Mouse (Mus musculus) naive thymus-derived CD4-positive, alpha-beta T cell, adult 2 months (primary cell): ENCODE measurements around the gene Caskin1.

Source experiments
- DNase-seq: peaks from one replicate; pipeline ENCODE4 v3.0.0-alpha.2; 2011; ENCODE audit warnings: low read depth

The Caskin1 gene

DNA sequence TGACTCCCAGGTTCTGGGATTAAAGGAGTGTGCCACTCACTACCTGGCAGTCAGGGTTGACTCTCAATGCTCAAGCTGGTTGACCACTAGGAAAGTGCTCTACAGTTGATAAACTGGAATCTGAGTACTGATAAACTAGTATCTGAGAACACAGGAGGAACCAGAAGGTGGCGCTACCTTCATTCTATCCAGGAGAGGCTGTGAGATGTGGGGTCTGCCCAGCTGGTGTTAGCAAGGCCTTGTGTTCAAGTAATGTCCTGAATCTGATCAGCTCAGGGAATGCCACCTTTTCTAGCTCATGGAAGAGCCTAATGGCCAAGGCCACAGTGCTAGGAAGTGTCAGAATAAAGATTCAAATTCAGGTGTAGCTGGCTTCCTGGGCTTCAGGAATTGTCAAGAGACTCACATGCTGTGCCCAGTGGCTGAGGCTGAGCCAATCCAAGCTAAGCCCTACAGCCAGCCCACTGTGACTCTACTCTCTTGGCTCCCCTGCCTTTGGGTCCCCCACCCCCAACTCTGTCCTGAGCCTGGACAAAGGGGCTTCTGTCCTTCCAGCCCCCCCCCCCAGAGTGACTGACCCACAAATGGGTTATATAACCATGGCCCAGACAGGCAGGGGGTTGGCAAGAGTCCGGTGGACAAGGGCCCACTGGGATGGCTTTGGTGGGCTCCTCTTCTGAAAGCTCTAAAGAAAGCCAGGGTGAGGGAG is 6.4 kb downstream of the Caskin1 start:
- DNase-seq = peak; percentile 71

DNA sequence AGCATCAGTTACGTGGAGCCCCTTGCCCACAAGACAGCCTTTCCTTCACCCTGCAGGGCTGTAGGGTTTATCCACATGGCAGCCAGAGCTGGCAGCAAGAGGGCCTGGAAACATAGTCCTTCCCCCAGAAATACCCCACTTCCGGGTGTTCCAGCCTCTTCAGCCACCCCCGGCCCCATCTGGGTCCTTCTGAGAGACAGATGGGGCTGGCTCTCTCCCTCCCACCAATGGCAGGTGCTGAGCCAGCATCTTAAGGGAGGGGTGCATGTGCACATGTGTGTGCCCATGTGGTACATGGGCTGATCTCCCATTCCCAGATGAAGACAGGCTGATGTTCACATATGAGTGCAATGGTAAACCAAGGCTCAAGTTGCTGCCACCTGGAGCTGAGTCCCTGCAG is 7.0 kb downstream of the Caskin1 start:
- DNase-seq = no peak

DNA sequence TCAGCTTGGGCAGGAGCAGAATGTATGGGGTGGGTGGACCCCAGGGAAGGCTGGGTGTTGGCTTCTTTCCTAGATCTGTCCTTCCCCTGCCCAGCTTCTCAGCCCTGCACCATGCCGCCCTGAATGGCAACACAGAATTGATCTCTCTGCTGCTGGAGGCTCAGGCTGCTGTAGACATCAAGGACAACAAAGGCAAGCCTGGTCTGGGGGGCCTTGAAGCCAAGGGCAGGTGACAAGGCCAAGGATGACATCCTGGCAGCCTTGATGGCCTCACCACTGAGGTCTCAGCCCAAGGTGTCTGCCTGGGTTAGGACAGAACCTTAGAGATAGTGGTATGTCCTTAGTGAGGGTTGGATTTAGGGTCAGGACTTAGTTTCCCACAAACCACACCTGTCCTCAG is 7.6 kb downstream of the Caskin1 start:
- no peak for DNase-seq

DNA sequence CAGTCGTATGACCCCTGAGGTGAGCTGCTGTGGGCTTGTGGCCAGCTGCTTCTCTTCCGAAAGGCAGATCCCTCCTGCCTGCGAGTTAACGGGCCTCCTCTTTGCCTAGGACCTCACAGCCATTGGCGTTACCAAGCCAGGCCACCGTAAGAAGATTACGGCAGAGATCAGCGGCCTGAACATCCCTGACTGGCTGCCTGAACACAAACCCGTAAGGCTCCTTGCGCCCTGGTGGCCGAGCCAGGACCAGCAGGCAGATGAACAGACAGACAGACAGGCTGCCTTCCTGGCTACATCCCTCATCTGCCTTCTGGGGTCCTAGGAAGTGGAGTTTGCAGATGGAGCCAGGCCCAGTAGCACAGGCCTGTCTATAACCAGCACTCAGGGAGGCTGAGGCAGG is 13.8 kb downstream of the Caskin1 start:
- DNase-seq = no peak

DNA sequence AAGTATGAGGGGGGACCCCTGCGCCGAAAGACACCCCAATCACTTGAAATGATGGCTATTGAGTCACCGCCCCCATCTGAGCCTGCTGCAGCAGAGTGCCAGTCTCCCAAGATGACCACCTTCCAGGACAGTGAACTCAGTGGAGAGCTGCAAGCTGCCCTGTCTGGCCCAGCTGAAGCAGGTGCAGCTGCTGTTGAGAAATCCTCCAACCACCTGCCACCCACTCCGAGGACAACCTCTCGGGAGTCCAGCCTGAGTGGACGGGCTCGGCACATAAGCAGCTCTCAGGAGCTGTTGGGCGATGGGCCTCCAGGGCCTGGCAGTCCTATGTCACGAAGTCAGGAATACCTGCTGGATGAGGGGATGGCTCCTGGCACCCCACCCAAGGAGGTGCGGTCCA is 15.7 kb downstream of the Caskin1 start:
- DNase-seq = no peak

DNA sequence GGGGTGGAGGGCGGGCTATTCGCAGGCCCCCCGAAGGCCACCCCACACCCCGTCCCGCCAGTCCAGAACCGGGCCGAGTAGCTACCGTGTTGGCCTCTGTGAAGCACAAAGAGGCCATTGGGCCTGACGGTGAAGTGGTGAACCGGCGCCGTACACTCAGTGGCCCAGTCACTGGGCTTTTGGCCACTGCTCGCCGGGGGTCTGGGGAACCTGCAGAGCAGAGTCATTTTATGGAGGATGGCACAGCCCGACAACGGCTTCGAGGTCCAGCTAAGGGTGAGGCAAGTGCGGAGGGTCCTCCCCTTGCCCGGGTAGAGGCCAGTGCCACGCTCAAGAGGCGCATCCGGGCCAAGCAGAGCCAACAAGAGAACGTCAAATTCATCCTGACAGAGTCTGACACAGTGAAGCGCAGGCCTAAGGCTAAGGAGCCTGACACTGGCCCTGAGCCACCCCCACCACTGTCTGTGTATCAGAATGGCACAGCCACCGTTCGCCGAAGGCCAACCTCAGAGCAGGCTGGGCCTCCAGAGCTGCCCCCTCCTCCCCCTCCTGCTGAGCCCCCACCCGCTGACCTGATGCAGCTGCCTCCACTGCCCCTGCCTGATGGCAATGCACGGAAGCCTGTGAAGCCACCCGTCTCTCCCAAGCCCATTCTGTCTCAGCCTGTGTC is 17.0 kb downstream of the Caskin1 start:
- DNase-seq = no peak

DNA sequence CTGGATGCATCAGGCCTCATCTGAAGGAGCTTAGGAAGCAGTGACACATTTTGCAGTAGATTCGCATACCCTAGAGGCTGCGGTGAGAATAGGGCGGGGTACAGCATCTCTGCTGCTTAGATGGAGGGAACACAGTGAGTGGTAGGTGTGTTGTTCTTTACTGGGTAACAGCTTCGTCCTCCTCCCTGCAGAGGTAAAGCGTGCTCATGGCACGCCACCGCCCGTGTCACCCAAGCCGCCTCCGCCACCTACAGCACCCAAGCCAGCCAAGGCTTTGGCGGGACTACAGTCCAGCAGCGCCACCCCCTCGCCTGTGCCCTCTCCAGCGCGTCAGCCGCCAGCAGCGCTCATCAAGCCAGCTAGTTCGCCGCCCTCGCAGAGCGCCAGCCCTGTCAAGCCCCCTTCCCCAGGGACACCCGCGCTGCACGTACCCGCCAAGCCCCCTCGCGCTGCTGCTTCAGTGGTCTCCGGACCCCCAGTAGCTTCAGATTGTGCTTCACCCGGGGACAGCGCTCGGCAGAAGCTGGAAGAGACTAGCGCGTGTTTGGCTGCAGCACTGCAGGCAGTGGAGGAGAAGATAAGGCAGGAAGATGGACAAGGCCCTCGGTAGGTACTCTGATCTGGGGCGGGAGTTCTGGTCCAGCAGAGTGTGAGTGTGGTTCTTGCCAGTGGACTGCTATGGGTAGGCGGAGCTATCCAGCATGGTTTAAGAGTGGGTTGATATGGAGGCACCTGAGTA is 18.1 kb downstream of the Caskin1 start:
- DNase-seq = no peak

DNA sequence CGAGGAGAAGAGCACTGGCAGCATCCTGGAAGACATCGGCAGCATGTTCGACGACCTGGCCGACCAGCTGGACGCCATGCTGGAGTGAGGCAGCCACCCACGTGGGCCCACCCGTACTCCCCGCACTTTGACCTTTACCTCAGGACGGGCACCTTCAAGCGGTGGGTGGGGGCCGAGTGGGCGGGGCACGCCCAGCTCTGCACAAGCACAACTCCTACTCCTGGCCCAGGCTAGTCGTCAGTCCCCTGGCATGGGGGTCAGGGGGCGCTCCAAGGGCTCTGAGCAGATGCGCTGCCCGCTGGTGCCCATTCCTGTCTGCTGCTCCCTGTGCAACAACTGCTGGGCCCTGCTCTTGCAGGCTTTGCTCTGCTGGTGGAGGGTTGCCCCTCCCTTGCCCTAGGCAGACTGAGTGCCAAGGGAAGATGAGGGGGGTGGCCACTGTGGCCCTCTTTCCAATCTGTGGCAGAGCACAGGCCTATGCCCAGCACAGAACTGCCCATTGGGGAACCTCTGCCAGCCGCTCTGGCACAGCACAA is 18.8 kb downstream of the Caskin1 start:
- no peak for DNase-seq

DNA sequence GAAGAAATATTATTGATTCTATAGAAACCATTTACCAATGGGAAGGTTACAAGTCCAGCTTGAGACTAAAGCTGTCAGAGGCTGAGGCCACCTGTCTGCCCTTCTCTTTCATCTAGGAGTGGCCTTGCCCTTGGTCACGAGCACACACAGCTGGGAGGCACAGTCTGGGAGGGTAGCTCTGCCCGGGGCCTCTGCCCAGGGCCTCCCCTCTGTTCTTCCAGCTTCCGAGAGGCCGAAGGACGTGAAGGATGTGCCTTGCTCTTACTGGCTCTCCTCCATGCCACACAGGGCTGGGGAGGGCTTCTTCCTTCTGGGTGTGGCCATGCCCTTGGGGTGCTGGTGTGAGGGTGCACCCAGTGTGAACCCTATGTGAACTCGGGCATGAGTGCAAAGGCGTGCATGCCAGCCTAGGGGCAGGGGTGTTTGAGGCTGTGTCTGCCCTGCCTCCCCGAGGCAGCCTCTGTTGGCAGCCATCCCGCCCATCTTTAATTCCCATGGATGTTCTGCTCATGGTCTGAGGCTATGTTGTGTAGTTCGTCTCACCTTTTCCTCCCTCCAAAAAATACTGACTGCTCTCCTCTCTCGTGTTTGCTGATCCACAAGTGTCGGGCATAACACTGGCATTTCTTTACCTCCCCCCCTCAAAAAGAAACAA is 19.5 kb downstream of the Caskin1 start:
- DNase-seq = no peak

DNA sequence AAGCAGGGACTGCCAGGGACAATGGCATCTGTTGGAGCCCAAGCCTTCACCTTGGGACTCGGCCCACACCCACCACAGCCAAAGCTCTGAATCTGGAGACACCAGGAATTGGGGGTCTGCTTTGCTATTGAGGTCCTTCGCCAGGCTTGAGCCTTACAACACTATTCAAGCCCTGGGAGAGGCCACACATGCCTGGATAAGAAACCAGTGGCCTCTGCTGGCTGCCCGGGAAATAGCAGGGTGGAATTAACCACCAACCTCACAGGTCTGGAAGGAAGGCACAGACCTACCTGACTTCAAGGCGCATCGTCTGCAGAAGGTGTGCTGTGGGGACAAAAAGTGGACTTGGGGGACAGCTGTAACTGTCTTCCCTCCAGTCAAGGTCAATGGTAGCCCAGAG is 25.2 kb downstream of the Caskin1 start:
- DNase-seq = no peak

DNA sequence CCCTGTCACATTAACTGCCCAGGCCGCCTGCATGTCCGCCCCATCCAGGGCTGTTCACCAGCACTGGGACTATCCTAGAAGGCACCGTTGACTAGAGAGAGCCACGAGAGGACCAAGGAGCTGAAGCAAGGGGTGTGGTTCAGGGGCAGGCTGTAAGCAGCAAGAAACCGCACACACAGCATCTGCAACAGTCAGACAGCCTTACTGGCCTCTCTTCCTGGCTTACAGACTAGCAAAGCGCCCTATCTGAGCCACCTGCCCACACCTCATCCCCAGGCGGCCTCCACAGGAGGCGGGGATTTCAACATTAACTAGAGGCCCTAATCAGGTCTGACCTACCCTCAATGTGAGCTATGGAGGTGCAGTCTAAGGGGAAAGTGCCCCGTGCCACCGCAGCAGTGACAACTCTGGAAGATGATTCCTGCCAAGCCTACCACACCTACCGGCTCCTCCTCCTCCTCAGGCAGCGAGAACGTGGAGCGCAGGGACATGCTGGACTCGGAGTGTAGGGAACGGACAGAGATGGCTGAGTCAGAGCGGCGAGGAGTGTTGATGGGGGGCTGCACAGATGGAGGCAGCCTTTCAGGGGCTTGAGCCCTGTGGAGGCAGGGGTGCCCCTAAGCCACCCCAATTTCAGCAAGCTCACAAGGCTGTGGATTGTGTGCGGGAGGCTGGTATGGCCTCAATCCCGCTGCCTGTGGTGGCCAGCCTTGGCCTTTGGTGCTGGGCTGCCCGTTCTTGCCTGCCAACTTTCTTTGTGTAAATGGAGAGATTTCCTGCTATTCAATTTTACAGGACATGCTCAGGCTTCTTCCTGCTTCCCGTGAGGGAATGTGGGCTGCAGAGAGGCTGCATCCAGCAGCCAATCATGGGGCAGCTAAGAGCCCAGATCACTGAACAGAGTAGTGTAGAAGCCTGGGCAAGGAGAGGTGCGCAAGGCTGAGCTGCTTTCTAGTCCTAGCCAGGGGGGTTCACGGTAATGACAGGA is 26.2 kb downstream of the Caskin1 start:
- DNase-seq = no peak

DNA sequence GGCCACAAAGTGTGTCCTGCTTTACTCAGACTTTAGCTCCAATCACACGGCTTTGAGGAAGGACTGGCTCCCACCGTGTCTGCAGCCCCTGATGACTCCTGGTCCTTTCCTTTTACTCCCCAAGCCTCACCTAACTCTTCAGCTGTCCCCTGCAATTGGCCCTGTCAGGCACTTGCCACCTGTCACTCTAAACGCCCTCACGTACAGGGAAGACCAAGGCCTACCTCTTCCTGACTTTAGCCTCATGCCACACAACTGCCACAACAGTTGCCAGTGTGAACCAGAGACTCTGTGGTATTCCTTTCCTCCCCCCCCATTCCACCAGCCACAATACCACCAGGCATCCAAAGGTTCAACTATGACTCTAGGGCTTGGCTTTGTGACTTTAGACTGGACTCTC is 32.0 kb downstream of the Caskin1 start:
- no peak for DNase-seq

DNA sequence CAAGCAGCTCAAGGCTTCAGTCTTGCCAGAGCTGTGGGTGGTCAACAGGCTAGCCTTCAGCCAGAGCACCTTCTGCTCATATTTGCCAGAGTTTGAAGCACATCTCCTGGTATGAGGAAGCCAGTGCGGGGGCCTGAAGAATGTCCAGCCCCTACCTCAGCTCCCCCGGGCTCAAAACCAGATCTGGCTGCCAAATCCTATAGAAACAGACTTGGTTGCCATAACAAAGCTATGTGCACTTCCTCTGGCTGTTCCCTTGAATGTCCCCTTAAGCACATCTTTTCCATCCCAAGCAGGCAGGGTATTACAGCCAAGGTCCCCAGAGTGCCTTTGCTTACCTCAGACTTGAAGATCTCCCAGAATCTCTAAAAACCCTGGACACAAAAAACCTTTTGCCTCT is 36.3 kb downstream of the Caskin1 start:
- no peak for DNase-seq

DNA sequence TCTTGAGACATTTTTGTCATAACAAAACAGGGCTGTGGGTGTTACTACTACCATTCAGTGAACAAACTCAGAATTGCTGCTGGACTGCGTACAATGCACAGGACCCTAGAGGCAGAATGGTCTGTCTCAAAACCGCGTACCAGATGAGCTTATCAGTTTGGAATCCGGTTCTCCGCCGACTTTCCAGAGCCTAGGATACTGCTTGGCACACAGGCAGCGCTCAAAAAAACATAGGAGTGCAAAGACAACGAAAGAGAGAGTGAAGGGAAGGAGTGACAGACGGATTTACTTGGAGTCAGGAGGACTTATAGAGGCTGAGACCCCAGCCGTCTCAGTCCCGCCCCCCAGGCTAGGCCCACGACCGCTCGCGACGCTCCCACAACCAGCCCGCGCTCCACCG is 38.9 kb downstream of the Caskin1 start:
- DNase-seq = no peak

DNA sequence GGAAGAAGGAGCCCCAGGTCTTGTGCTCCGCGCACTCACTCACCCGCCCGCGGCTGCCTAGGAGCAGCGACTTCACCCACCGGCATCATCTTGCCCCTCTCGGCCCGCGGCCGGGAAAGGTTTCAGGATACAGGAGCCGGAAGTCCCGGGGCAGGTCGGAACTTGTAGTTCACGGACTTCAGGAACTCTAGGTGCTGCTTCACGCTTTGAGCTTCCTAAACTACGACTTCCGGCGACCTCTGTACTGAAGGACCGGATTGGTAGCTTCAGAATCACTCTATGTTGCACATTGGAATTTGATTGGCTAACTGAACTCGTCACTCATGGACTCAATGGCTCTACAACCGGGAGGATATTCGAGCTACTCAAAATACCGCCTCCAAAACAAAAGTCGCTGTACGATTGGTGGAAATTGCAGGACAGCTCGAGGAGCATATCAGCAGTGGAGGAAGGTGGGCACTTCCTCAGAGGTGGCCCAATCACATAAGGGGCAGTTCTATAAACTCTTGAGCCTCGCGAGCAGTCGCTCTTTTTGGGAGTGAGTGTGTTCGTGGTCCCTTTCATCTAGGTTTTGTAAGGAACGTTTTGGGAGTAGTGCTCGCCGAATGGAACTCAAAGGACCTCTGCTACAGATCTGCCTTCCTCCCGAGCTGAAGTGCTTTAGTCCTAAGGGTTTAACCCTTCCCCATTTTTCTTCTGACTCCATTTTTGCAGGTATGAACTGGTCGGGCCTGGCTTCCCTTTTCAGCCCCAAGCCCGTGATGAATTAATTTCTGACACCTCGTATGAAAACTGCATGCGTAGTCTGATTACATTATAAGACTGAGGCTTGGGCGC is 39.5 kb downstream of the Caskin1 start, which contains the start of gene Traf7:
Gene Traf7, minus strand, starts transcription at position 216 of the 837 bp plus-strand sequence.
- peak; percentile 98 for DNase-seq

DNA sequence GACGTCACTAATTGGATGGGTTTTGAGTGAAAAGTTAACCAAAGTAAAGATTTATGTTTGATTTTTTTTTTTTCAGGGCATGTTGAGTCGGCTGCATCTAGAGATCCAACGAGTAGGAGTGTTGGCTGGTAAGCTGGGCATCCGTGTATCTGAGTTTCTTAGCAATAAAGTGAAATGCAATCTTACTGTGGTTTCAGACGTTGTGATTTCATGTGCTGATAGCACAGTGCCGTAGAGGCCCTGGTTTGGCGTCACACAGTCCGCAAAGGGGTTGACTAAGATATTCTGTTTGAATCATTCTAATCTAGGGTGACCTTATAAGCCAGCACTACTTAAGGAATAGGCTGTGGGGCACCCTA is 40.1 kb downstream of the Caskin1 start:
- DNase-seq = peak; percentile 57

DNA sequence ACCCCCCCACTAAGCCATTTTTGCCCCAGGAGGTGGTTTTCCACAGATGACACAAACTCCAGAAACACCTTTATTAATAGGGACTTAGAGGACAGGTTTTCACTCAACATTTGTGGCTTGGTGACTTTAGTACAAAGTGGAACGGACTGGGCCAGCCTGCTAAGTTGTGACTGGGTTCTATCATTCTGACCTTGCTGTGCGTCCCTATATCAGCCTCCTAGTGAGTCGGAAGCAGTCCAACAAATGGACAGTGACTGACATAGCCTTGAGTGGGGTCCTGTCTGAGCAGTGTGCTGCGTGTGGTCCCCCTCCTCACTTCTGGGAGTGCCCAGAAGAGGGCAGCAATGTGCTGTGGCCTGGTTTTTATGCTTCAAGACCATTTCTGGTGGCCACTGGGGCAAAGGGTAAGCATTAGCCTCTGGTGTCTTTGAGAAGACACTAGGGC is 40.6 kb downstream of the Caskin1 start:
- DNase-seq = peak; percentile 75

DNA sequence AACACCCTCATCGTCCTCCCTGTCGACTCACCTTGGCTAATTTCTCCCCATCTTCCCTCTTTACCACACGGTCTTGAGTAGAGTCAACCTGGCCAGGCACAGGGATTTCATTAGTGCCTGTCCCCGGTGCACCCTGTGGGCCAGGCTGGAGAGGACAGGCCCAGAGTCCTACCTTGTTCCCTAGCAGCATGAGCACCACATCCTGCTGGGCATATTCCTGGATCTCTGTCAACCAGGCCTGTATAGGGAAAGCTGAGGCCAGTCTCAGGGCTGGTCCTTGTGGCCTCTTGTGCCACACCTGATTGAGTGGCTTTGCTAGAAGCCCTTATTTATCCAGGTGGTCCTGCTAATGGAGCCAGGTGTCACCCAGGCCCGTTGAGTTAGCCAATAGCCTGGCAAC is 41.5 kb downstream of the Caskin1 start:
- no peak for DNase-seq

DNA sequence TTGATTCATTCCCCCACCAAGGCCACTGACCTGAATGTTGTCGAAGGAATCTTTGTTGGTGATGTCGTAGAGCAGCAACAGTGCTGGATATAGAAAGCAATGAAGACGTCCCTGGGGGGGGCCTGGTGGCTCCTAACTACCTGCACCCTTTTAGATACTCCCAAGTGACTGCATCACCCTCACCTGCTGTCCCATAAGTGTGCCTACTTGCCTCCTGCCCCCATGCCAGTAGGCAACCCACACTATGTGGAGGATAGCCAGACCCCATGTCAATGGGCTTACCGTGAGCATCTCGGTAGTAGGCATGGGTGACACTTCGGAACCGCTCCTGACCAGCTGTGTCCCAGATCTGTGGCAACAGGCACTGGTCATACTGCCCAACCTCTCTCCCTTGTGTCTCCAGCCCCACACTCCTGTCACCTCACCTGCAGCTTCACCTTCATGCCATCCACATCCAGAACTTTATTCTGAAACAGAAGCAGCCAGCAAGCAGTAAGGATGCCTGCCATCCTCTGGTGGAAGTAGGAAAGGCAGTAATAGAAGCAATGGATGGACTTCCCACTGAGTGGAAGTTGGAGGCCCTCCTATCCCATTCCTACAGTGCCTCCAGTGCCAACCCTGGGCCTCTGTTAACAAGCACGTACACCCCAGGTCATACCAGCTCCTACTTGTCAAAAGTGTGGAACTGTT is 42.1 kb downstream of the Caskin1 start:
- DNase-seq = no peak

DNA sequence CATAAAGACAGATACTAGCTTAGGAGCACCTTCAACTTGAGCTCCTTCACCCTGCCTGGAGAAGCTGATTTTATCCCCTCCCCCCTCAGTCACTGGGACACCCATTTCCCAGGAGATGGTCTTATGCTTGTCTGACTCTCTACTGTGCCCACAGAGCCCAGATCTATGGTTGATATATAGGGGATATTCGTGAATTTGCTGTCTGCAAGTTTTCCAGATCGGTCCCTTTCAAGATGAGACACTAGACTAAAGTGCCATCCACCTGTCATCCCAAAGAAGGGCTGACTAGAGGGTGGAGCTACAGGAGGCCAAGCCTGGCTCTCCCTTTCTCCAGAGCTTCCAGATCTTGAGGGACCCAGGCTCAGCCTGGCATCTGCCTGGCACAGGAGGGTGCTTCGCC is 42.7 kb downstream of the Caskin1 start:
- no peak for DNase-seq
